ENCODE assay signal across 9 mouse cellular contexts in the genomic region with DNA sequence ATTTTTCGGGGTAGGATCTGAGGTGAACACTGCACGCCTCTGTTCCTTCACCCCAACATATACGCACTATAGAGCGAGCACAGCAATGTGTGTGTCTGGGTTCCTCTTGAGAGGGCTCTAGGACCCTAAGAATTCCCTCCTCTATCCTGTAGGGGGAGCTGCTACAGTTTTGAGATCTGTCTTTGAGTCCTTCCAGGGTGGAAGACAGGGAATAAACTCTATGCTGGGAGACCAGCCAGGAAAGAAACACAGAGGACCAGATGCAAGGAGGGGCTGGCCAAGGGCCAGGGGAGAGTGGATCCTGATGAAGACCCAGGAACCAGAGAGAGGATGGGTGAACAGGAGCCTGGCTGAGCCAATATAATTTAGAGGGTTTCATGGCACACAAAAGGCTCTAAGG. TPM values are rescaled to one million over a fixed set of nuclear protein-coding genes. Genes with fewer than 3 reads are reported as not detected.
DNase-seq lines count a peak whose midpoint lies in the region; ATAC-seq and TF ChIP-seq lines count a peak whose summit lies in the region.
"Had no signal": no experiment of that assay in that cellular context is flagged by ENCODE, and none has a peak within 500 bp of the region (broad histone marks: within the 10 kb centered on the region; RNA-seq: fewer than 3 reads in every experiment).

No protein-coding gene starts in this region.

- H3K4me1 ChIP-seq in lung, embryonic 14.5 days (ENCODE audit: insufficient read depth): peaks cover 5% of the 10 kb centered on the region; the same call in 1 of the 2 replicates

- H3K9ac ChIP-seq in lung, embryonic 14.5 days: no peak overlapping the region

- no peak overlapping the region for H3K27ac ChIP-seq in lung, embryonic 14.5 days (ENCODE audit: low read depth)

- 75% methylated on average over 4 of the region's 4 CpGs for WGBS in lung, embryonic 14.5 days

- peak; percentile 68 for TF ChIP-seq CTCF in lung, embryonic 14.5 days (IDR thresholded peaks at IDR 0.05; ENCODE audit: low read depth)

- H3K36me3 ChIP-seq in lung, embryonic 14.5 days (ENCODE audit: insufficient read depth): no peaks in the 10 kb centered on the region

- no peak overlapping the region for H3K4me3 ChIP-seq in lung, embryonic 14.5 days (ENCODE audit: low read depth, low read length)

- intact Hi-C loops in gastrocnemius, postnatal 36 days (cut with DNase I): no loop called here
- intact Hi-C loops in heart, postnatal 10 days (cut with DNase I): loop anchor here (5.0 kb wide), 2 partner anchors 91 to 131 kb away; no protein-coding TSS in a partner anchor
- intact Hi-C loops in left cerebral cortex, postnatal 14 days (cut with DNase I): no loop called here

- peak; percentile 53; the same call in 1 of the 2 replicates for ATAC-seq in lung, embryonic 14.5 days (ENCODE audit: insufficient read depth)
- ATAC-seq: forebrain, embryonic 16.5 days had no signal

- no peaks in the 10 kb centered on the region for H3K27me3 ChIP-seq in lung, embryonic 14.5 days (ENCODE audit: insufficient read depth, low read length)

- peak; percentile 34 for DNase-seq in gastrocnemius, postnatal 10 days
- DNase-seq in gastrocnemius, postnatal 36 days: no peak
- peak; percentile 82 for DNase-seq in lung, embryonic 14.5 days
- DNase-seq in lung, adult 18-20 months: no peak
- DNase-seq in heart, postnatal 10 days: peak; percentile 41 to 57
- DNase-seq in lung, postnatal 36 days: peak; percentile 38
- no peak for DNase-seq in right cerebral cortex, postnatal 4 days
- DNase-seq in left cerebral cortex, postnatal 14 days (ENCODE audit: low spot score in 2 of 2): no peak

- H3K9me3 ChIP-seq in lung, embryonic 14.5 days (ENCODE audit: low read depth, low read length): no peaks in the 10 kb centered on the region

- no peak overlapping the region for H3K4me2 ChIP-seq in lung, embryonic 14.5 days

RNA-seq across cellular contexts. Expression of a gene that starts 40.5 kb away (rescaled TPM):
- total RNA-seq in gastrocnemius, postnatal 10 days (2021): not detected
- total RNA-seq in gastrocnemius, postnatal 36 days (2021): not detected
- polyA plus RNA-seq in lung, embryonic 14.5 days (2014; fragmentation: Nextera tagmentation; extraction: Ambion mirVana): 0.08 TPM in 1 of 2 replicates, not detected in the other
- not detected for total RNA-seq in heart, postnatal 10 days (2021)
- total RNA-seq in left cerebral cortex, postnatal 14 days (2021): not detected
- polyA plus RNA-seq: forebrain, embryonic 16.5 days had no signal

Comparison
In these comparisons a context has a peak if more than half of its experiments do, and no peak if none do; other contexts are left out.
1. DNase-seq: peak in gastrocnemius, postnatal 10 days (single experiment), lung, embryonic 14.5 days (single experiment), heart, postnatal 10 days (2 of 2) and lung, postnatal 36 days (single experiment); none in gastrocnemius, postnatal 36 days (0 of 2), lung, adult 18-20 months (0 of 2), right cerebral cortex, postnatal 4 days (single experiment) and left cerebral cortex, postnatal 14 days (0 of 2).